Mouse (Mus musculus) heart, adult 2 months (tissue): ENCODE measurements around the gene Hspb9.

Source experiments
- CTCF ChIP-seq: fragments of 200-600 bp; IDR thresholded peaks from 2 replicates; pipeline ENCODE4 v1.8.1; 2022; ENCODE audit warnings: antibody characterized with exemption, mild to moderate bottlenecking, moderate library complexity
- POLR2A ChIP-seq: fragments of 200-500 bp; IDR thresholded peaks from 2 replicates; pipeline ENCODE4 v1.6.1; 2011; ENCODE audit warnings: mild to moderate bottlenecking, low read depth, low read length, control low read depth; ENCODE audit not compliant: insufficient read depth

- TF ChIP-seq POLR2A (no peak), CTCF (no peak)
Measured at GRCm38 (mm10) chr11:100705095-100705747, 8.4 kb upstream of the Hspb9 start.
